Mouse (Mus musculus) forebrain, embryonic 10.5 days (tissue): ENCODE measurements at regions not wholly inside any gene's neighbourhood (a gene's known extent, or its start where the extent isn't known, plus 50 kb on each side); places are given as distances from the start of the nearest gene placed in this dataset.

Source experiments
- DNase-seq: peaks from one replicate; pipeline ENCODE4 v3.0.0-alpha.2; 2017; ENCODE audit warnings: low spot score; ENCODE audit errors: extremely low spot score
- H3K27ac ChIP-seq: fragments of 300-500 bp; sonication (generic); 2 replicates; pipeline ENCODE4 v1.5.1; 2016; ENCODE audit warnings: mild to moderate bottlenecking
- H3K27me3 ChIP-seq: fragments of 300-500 bp; sonication (generic); 2 replicates; pipeline ENCODE4 v1.6.1; 2016; ENCODE audit warnings: mild to moderate bottlenecking; ENCODE audit not compliant: poor library complexity, severe bottlenecking
- H3K36me3 ChIP-seq: fragments of 300-500 bp; sonication (generic); replicated peaks from 2 replicates; pipeline ENCODE4 v1.6.1; 2016; ENCODE audit warnings: mild to moderate bottlenecking, moderate library complexity
- H3K4me1 ChIP-seq: fragments of 300-500 bp; sonication (generic); 2 replicates; pipeline ENCODE4 v1.6.1; 2016
- H3K4me3 ChIP-seq: fragments of 300-500 bp; sonication (generic); 2 replicates; pipeline ENCODE4 v1.5.1; 2016; ENCODE audit warnings: mild to moderate bottlenecking, moderate library complexity
- H3K9me3 ChIP-seq: fragments of 300-500 bp; sonication (generic); 2 replicates; pipeline ENCODE4 v1.6.1; 2016; ENCODE audit warnings: mild to moderate bottlenecking, moderate library complexity
- WGBS: fragments of 180-500 bp; shearing (Covaris S2); methylation state at CpG from one replicate; pipeline ENCODE4 v1.1.7; 2016; 5-methylcytosine and 5-hydroxymethylcytosine counted together

- WGBS: 8% methylated on average over 10 of the region's 10 CpGs
- Histone ChIP-seq H3K36me3 (no peaks in the 10 kb centered on the region), H3K9me3 (no peaks in the 10 kb centered on the region), H3K4me1 (peaks cover 30% of the 10 kb centered on the region), H3K27ac (peak overlapping the region; percentile 70), H3K27me3 (peaks cover 26% of the 10 kb centered on the region), H3K4me3 (no peak overlapping the region)
- peak; percentile 46 for DNase-seq
Measured at GRCm38 (mm10) chr10:60985109-60985576, 104.0 kb upstream of the Pcbd1 start.

- H3K4me1 ChIP-seq: peaks cover 50% of the 10 kb centered on the region
- no peak for DNase-seq
- peak overlapping the region; percentile 57 for H3K27ac ChIP-seq
- H3K4me3 ChIP-seq: no peak overlapping the region
- WGBS: 51% methylated on average over 6 of the region's 6 CpGs
- H3K9me3 ChIP-seq: no peaks in the 10 kb centered on the region
- no peaks in the 10 kb centered on the region for H3K36me3 ChIP-seq
- H3K27me3 ChIP-seq: peaks cover 43% of the 10 kb centered on the region
Measured at GRCm38 (mm10) chr10:60981770-60982169, 107.4 kb upstream of the Pcbd1 start.

- peaks cover 9% of the 10 kb centered on the region; the same call in 1 of the 2 replicates for H3K9me3 ChIP-seq
- DNase-seq: no peak
- peaks cover 11% of the 10 kb centered on the region for H3K27me3 ChIP-seq
- no peak overlapping the region for H3K27ac ChIP-seq
- H3K36me3 ChIP-seq: no peaks in the 10 kb centered on the region
- no peak overlapping the region for H3K4me3 ChIP-seq
- WGBS: 29% methylated on average over 2 of the region's 2 CpGs
- peaks cover 11% of the 10 kb centered on the region; the same call in 1 of the 2 replicates for H3K4me1 ChIP-seq
Measured at GRCm38 (mm10) chr10:60973615-60974014, 115.5 kb upstream of the Pcbd1 start.

GRCm38 (mm10) chr10:60964843-60965242 lies 124.3 kb upstream of the Pcbd1 start:
- Histone ChIP-seq H3K27me3 (no peaks in the 10 kb centered on the region), H3K4me3 (no peak overlapping the region), H3K36me3 (no peaks in the 10 kb centered on the region), H3K4me1 (peaks cover 12% of the 10 kb centered on the region; the same call in 1 of the 2 replicates), H3K9me3 (no peaks in the 10 kb centered on the region), H3K27ac (peak overlapping the region; percentile 20; the same call in 1 of the 2 replicates)
- WGBS: 82% methylated on average over 10 of the region's 10 CpGs
- no peak for DNase-seq

GRCm38 (mm10) chr10:60957820-60958233 lies 126.4 kb upstream of the Unc5b start:
- Histone ChIP-seq H3K4me3 (no peak overlapping the region), H3K27ac (no peak overlapping the region), H3K36me3 (no peaks in the 10 kb centered on the region), H3K4me1 (peaks cover 17% of the 10 kb centered on the region), H3K27me3 (peaks cover 8% of the 10 kb centered on the region), H3K9me3 (no peaks in the 10 kb centered on the region)
- no peak for DNase-seq
- 45% methylated on average over 17 of the region's 17 CpGs for WGBS

GRCm38 (mm10) chr10:60955467-60955866 lies 124.1 kb upstream of the Unc5b start:
- no peak for DNase-seq
- Histone ChIP-seq H3K4me3 (no peak overlapping the region), H3K27me3 (peaks cover 8% of the 10 kb centered on the region), H3K9me3 (no peaks in the 10 kb centered on the region), H3K27ac (no peak overlapping the region), H3K36me3 (no peaks in the 10 kb centered on the region), H3K4me1 (peaks cover 24% of the 10 kb centered on the region)
- WGBS: 61% methylated on average over 9 of the region's 9 CpGs

- DNase-seq: no peak
- Histone ChIP-seq H3K27ac (peak overlapping the region; percentile 65; the same call in 1 of the 2 replicates), H3K4me3 (no peak overlapping the region), H3K36me3 (no peaks in the 10 kb centered on the region), H3K9me3 (no peaks in the 10 kb centered on the region), H3K4me1 (peaks cover 32% of the 10 kb centered on the region), H3K27me3 (peaks cover 8% of the 10 kb centered on the region)
- 5% methylated on average over 7 of the region's 7 CpGs for WGBS
Measured at GRCm38 (mm10) chr10:60952495-60952894, 121.1 kb upstream of the Unc5b start.

- 63% methylated on average over 7 of the region's 7 CpGs for WGBS
- Histone ChIP-seq H3K27me3 (peaks cover 6% of the 10 kb centered on the region), H3K9me3 (no peaks in the 10 kb centered on the region), H3K27ac (peak overlapping the region; percentile 58), H3K4me3 (no peak overlapping the region), H3K36me3 (no peaks in the 10 kb centered on the region), H3K4me1 (peaks cover 28% of the 10 kb centered on the region)
- no peak for DNase-seq
Measured at GRCm38 (mm10) chr10:60948983-60949677, 117.7 kb upstream of the Unc5b start.

- H3K9me3 ChIP-seq: no peaks in the 10 kb centered on the region
- no peaks in the 10 kb centered on the region for H3K36me3 ChIP-seq
- H3K27me3 ChIP-seq: peaks cover 4% of the 10 kb centered on the region; the same call in 1 of the 2 replicates
- WGBS: 86% methylated on average over 6 of the region's 6 CpGs
- no peak overlapping the region for H3K4me3 ChIP-seq
- DNase-seq: no peak
- no peak overlapping the region for H3K27ac ChIP-seq
- peaks cover 25% of the 10 kb centered on the region for H3K4me1 ChIP-seq
Measured at GRCm38 (mm10) chr10:60943074-60943473, 111.7 kb upstream of the Unc5b start.

GRCm38 (mm10) chr10:60938749-60939148 lies 107.4 kb upstream of the Unc5b start:
- no peaks in the 10 kb centered on the region for H3K9me3 ChIP-seq
- H3K27me3 ChIP-seq: peaks cover 43% of the 10 kb centered on the region
- no peak overlapping the region for H3K4me3 ChIP-seq
- H3K36me3 ChIP-seq: no peaks in the 10 kb centered on the region
- no peak for DNase-seq
- H3K4me1 ChIP-seq: peaks cover 68% of the 10 kb centered on the region
- no peak overlapping the region for H3K27ac ChIP-seq
- WGBS: 91% methylated on average over 10 of the region's 10 CpGs

GRCm38 (mm10) chr10:60937517-60937866 lies 106.1 kb upstream of the Unc5b start:
- peak overlapping the region; percentile 67 for H3K27ac ChIP-seq
- H3K36me3 ChIP-seq: no peaks in the 10 kb centered on the region
- no peaks in the 10 kb centered on the region for H3K9me3 ChIP-seq
- WGBS: 47% methylated on average over 7 of the region's 7 CpGs
- DNase-seq: no peak
- H3K4me3 ChIP-seq: no peak overlapping the region
- H3K4me1 ChIP-seq: peaks cover 80% of the 10 kb centered on the region
- peaks cover 45% of the 10 kb centered on the region for H3K27me3 ChIP-seq

- peaks cover 46% of the 10 kb centered on the region for H3K27me3 ChIP-seq
- H3K36me3 ChIP-seq: no peaks in the 10 kb centered on the region
- H3K4me3 ChIP-seq: no peak overlapping the region; the same call in 1 of the 2 replicates
- WGBS: 11% methylated on average over 13 of the region's 13 CpGs
- H3K27ac ChIP-seq: peak overlapping the region; percentile 67
- H3K4me1 ChIP-seq: peaks cover 83% of the 10 kb centered on the region
- H3K9me3 ChIP-seq: no peaks in the 10 kb centered on the region
- DNase-seq: no peak
Measured at GRCm38 (mm10) chr10:60936659-60937516, 105.5 kb upstream of the Unc5b start.
